Mouse (Mus musculus): ENCODE data around the gene Dennd5a.
"Not testable (repeated sequence)": the region's sequence is repeated elsewhere in the genome, so short reads cannot be mapped to it uniquely, and the experiment has no call there.

The Dennd5a gene

DNA sequence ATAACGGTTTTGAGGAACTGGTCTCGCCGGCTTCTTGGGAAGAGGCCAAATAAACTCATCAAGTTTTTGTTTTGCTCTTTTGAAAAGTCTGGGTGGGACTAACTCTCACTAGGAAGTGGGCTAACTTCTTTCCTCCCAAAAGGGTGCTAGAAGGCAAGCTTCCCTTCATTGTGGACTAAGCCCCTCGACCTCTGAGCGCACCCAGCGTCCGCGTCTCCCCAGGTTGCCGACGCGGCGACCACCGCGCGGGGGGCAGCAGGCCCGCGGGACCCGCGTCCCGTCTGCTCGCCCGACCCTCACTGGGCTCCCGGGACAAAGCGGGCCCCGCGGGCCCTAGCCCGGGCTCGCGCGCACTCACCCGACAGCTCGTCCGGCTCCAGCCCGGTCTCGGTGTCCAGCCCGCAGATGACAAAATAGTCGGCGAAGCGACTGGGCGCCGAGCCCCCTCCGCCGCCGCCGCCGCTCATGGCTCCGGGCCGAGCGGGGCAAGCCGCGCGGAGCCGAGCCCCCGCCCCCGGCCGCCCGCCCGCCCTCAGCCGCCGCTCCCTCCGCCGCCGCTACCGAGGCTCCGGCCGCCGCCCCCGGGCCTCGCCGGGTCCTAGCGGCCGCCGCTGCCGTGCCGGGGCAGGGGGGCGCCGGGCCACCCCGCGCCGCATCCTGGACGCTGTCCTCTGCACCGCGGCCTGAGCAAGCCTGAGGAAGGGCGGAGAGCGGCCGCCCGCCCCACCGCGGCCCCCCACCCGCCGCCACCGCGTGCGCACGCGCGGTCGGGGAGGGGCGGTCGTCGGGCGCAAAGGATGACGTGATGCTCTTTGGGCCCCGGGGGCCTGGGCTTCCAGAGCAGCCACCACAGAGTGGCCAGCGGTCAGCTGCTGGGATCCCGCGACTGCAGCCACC is at the start of gene Dennd5a:
Gene Dennd5a (minus strand): TSS at position 755 of the 897 bp plus-strand sequence.
- peak; percentile 71 for ATAC-seq (ENCODE audit: insufficient number of reproducible peaks, low FRiP score, low TSS enrichment)

- ATAC-seq (ENCODE audit: insufficient number of reproducible peaks, low FRiP score, low TSS enrichment) = no peak
Observed at GRCm38 (mm10) chr7:110009084-110009483, 48.8 kb upstream of the Dennd5a start.

DNA sequence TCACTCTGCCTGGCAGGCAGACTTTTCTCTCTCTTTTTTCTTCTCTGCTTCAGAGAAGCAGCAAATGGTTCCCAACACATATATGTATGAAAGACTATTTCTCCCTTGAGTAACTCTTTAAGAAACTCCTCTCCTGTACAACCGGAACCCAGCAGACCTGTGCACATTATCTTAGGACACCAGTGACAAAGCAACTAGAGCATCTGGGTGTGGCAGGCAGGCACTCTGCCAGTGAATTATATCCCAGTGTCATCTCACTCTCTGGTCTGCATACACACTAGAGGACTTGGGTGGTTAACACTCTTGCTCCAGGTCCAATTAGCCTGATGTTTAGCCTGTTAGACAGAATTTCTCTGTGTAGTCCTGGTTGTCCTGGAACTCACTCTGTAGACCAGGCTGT is 48.2 kb upstream of the Dennd5a start:
- ATAC-seq (ENCODE audit: insufficient number of reproducible peaks, low FRiP score, low TSS enrichment) = no peak

DNA sequence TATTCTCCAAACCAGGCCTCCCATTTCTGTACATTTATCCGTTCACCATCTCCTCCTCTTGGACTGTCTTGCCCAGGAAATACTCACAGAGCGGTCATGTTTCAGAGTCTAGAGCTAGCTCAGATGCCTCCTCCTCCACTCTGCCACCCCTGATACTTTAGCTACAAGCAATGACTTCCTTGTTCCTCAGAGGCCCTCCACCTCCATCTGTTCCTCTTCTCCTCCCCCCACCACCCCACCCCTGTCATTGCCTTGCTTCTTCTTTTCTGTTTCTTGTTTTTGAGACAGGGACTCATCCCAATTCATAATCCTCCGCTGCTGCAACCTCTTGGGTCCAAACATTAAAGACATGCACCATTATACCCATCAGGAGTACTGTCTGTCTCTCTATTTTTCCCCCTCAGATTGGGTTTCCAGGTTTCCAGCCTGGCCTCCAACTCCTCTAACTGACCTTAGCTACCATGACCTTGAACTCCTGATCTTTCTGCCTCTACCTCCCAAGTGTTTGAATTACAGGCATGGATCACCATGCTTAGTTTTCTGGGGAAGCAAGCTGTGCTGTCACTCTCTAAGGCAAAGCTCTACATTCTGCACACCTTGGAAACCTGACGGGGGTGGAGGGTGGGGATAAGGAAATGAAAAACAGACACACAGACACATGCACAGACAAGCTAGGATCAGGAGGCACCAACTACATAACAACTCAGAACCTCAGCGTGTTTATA is 46.4 kb upstream of the Dennd5a start:
- ATAC-seq (ENCODE audit: insufficient number of reproducible peaks, low FRiP score, low TSS enrichment) = no peak

GRCm38 (mm10) chr7:110005976-110006375 is 45.7 kb upstream of the Dennd5a start:
- no peak for ATAC-seq (ENCODE audit: insufficient number of reproducible peaks, low FRiP score, low TSS enrichment)

DNA sequence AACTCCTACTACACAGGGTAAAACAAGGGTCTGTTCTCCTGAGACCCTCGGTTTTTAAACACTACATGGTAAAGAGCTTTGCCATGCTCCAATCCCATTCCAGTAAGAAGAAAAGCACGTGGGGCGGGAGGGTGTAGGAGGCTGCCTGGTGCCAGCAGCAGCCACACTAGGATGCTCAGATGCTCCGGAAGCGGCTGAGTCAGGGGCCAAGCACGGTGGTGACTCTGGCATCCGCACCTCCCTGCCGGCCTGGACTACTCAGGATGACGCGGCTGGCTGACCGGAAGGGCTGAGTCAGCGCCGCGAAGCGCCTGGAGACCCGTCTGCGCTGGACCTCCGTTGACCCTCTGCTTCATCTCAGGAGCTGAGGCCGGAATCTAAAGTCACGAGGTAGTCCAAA is 42.7 kb upstream of the Dennd5a start:
- ATAC-seq (ENCODE audit: insufficient number of reproducible peaks, low FRiP score, low TSS enrichment) = peak; percentile 87

GRCm38 (mm10) chr7:110002092-110002491 is 41.8 kb upstream of the Dennd5a start:
- ATAC-seq (ENCODE audit: insufficient number of reproducible peaks, low FRiP score, low TSS enrichment) = no peak

GRCm38 (mm10) chr7:109998388-109998787 is 38.1 kb upstream of the Dennd5a start:
- ATAC-seq (ENCODE audit: insufficient number of reproducible peaks, low FRiP score, low TSS enrichment) = no peak

- peak; percentile 49; the same call in 1 of the 2 replicates for ATAC-seq (ENCODE audit: insufficient number of reproducible peaks, low FRiP score, low TSS enrichment)
Observed at GRCm38 (mm10) chr7:109993157-109993959, 33.1 kb upstream of the Dennd5a start.

DNA sequence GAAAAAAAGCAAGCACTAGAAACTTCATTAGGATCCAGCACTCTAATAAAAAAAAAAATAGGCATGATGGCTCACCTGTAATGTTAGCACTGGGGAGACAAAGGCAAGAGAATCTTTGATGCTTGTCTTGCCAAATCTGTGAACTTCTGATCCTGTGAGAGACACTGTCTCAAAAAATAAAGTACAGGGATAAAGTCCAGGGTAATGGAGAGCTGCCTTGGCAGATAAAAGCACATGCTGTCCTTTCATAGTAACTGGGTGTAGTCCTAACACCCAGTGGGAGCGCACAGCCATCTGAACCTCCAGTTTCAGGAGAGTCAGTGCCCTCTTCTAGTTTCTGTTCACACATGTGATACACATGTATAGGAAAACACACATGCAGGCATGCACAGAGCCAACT is 31.0 kb upstream of the Dennd5a start:
- ATAC-seq (ENCODE audit: insufficient number of reproducible peaks, low FRiP score, low TSS enrichment) = no peak

DNA sequence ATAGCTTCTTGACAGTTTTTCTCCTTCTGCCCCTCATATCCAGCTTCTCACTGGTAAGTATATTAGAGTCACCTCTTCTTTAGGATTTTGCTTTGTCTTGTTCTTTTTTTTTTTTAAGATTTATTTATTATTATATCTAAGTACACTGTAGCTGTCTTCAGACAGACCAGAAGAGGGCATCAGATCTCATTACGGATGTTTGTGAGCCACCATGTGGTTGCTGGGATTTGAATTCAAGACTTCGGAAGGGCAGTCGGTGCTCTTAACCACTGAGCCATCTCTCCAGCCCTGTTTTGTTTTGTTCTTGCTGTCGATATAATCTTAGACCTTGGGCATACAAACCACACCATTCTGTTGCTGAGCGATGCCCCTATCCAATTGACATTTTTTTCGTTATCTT is 26.5 kb upstream of the Dennd5a start, which contains the start of gene Tmem41b:
Gene Tmem41b (minus strand): TSS at position 155 of the 400 bp plus-strand sequence.
- ATAC-seq (ENCODE audit: insufficient number of reproducible peaks, low FRiP score, low TSS enrichment) = not testable (repeated sequence)

DNA sequence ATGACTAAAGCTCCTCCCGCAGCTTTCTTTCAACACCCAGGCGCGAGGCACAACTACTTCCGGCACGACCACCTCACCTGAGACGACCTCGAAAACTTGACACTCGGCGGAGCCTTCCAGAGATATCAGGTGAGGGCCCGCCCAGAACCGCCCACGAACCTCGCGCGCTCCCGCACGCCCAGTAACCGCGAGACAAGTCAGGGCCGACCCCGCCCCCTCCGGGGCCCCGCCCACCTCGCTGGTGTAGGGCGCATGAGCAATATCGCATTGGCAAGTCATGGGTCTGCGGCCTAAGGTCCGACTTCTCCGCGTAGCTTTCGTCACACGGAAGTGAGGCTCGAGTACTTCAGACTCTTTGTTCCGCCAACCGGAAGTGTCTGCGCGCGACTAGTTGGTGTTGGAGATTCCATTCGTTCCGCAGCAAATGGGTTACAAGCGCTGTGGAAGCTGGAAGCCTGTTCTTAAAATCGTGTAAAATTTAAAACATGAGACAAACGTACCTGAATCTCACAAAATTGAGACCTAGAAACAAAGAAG is 25.9 kb upstream of the Dennd5a start:
- peak; percentile 99 for ATAC-seq (ENCODE audit: insufficient number of reproducible peaks, low FRiP score, low TSS enrichment)

GRCm38 (mm10) chr7:109985661-109986132 is 25.4 kb upstream of the Dennd5a start:
- no peak for ATAC-seq (ENCODE audit: insufficient number of reproducible peaks, low FRiP score, low TSS enrichment)

GRCm38 (mm10) chr7:109984608-109985007 is 24.3 kb upstream of the Dennd5a start:
- not testable (repeated sequence) for ATAC-seq (ENCODE audit: insufficient number of reproducible peaks, low FRiP score, low TSS enrichment)

DNA sequence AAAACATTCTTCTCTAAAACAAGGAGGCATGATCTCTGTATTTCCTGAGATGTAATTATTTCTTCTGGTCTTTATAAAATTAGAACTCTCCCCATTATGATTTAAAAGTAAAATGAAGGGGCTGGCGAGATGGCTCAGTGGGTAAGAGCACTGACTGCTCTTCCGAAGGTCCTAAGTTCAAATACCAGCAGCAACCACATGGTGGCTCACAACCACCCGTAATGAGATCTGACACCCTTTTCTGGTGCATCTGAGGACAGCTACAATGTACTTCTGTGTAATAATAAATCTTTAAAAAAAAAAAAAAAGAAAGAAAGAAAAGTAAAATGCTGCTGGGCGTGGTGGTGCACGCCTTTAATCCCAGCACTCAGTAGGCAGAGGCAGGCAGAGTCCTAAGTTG is 16.9 kb upstream of the Dennd5a start:
- ATAC-seq (ENCODE audit: insufficient number of reproducible peaks, low FRiP score, low TSS enrichment) = not testable (repeated sequence)

GRCm38 (mm10) chr7:109975966-109976715 is 15.9 kb upstream of the Dennd5a start:
- peak; percentile 91 for ATAC-seq (ENCODE audit: insufficient number of reproducible peaks, low FRiP score, low TSS enrichment)

GRCm38 (mm10) chr7:109969542-109969941 is 9.3 kb upstream of the Dennd5a start:
- ATAC-seq (ENCODE audit: insufficient number of reproducible peaks, low FRiP score, low TSS enrichment) = no peak

DNA sequence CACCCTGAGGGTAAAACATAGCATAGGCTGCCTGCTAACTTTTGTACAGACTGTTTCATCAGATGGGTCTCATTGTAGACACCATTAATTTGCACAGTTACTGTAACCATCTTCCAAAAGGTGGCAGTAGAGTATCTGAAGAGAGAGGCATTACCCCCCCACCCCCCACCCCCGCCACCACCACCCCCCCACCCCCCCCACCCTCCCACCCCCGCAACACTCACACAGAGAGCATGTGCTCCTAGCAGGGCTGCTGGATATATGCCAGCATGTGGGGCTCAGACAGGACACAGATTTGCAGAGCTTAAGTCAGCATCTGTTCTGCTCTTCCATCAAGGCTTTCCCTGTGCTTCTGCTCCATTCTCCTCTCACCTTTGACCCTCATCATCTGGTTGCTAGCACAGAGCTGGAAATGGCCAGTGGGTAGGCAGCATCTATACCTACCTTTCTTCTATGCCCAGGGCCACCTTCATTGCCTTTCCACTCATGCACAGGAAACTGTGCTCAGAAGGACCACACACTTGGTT is 8.7 kb upstream of the Dennd5a start:
- peak; percentile 74 for ATAC-seq (ENCODE audit: insufficient number of reproducible peaks, low FRiP score, low TSS enrichment)
